8 mouse cellular contexts compared by ENCODE assay signal in the genomic region with DNA sequence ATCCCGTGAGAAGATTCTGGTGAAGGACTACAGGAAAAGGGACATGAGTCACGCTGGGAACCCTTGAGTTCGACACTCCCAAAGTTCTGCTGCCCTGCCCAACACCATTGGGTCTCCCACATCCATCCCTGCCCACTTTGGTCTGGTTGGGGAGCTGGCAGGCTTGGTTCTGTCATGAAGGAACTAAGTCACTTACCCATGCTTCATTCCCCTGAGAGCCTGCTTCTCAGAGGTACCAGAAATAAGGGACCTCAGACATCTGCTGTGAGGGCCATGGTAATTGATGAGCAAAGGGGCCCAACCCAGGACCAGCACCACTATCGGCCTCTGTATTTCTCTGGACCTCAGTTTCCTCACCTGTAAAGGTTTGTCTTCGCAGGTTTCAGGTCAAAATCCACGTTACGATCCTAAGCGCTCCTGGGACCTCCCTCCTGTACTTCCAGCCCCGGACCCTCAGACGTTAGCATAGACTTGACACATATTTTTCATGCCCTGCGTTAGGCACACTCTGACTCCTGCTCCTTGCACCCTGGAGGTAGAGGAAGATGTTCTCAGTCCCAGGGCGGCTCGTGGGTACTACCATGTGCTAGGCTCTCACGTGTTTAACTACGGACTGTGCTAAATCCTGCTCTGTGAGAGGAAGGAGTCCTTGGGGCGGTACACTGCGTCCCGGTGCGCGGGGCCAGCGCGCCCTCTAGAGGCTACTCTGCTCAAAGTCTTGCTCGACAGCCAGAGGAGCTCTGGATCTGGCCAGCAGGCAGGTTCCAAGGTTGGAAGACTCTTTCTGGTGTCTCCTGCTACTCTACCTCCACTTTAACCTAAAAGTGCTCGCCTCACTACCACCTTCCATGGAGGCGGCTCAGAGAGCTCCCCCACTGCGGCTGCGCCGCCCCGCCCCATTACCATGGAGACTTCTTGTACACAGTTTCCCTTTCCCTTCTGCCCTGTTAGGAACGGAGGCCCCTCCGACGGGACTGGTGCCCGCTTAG. TPM values are rescaled to one million over a fixed set of nuclear protein-coding genes. Genes with fewer than 3 reads are reported as not detected.
DNase-seq lines count a peak whose midpoint lies in the region; ATAC-seq and TF ChIP-seq lines count a peak whose summit lies in the region.

A gene (plus strand): TSS at position 91 of the 989 bp plus-strand sequence.

- H3K4me3 ChIP-seq in C2C12 (ENCODE audit: insufficient read depth, poor library complexity, severe bottlenecking) = no peak within 1 kb of the TSS
- peak within 1 kb of the TSS; percentile 20 for H3K4me3 ChIP-seq in embryonic fibroblast, embryonic 13.5 days (ENCODE audit: insufficient read depth, low read length)
- H3K4me3 ChIP-seq in heart, embryonic 11.5 days (ENCODE audit: low read depth, low read length) = peak within 1 kb of the TSS; percentile 47
- peak within 1 kb of the TSS; percentile 54 for H3K4me3 ChIP-seq in kidney, embryonic 15.5 days (replicated peaks)
- peak within 1 kb of the TSS; percentile 48 for H3K4me3 ChIP-seq in limb, embryonic 15.5 days
- H3K4me3 ChIP-seq in midbrain, postnatal 0 days (ENCODE audit: low read depth, low read length) = peak within 1 kb of the TSS; percentile 32

- H3K36me3 ChIP-seq in C2C12 (ENCODE audit: control insufficient read depth, insufficient read depth) = peaks cover 36% of the 10 kb centered on the region
- peaks cover 15% of the 10 kb centered on the region for H3K36me3 ChIP-seq in heart, embryonic 11.5 days (ENCODE audit: control insufficient read depth, insufficient read depth, low read length)
- H3K36me3 ChIP-seq in kidney, embryonic 15.5 days = peaks cover 32% of the 10 kb centered on the region
- H3K36me3 ChIP-seq in limb, embryonic 15.5 days = peaks cover 32% of the 10 kb centered on the region
- peaks cover 23% of the 10 kb centered on the region for H3K36me3 ChIP-seq in midbrain, postnatal 0 days (ENCODE audit: insufficient read depth, low read length)

- peaks cover 19% of the 10 kb centered on the region for H3K79me2 ChIP-seq in C2C12 (ENCODE audit: control insufficient read depth, insufficient read depth)

- H3K9ac ChIP-seq in heart, embryonic 11.5 days (ENCODE audit: low read depth, low read length) = peak within 1 kb of the TSS; percentile 69
- peak within 1 kb of the TSS; percentile 47 for H3K9ac ChIP-seq in kidney, embryonic 15.5 days
- peak within 1 kb of the TSS; percentile 37 for H3K9ac ChIP-seq in limb, embryonic 15.5 days
- no peak within 1 kb of the TSS for H3K9ac ChIP-seq in midbrain, postnatal 0 days (replicated peaks; ENCODE audit: low read length, poor library complexity, severe bottlenecking)

- H3K79me3 ChIP-seq in C2C12 (ENCODE audit: low read depth) = peaks cover 13% of the 10 kb centered on the region

- H3K9me3 ChIP-seq in heart, embryonic 11.5 days (replicated peaks; ENCODE audit: control insufficient read depth, low read length) = no peaks in the 10 kb centered on the region
- no peaks in the 10 kb centered on the region for H3K9me3 ChIP-seq in kidney, embryonic 15.5 days (replicated peaks)
- H3K9me3 ChIP-seq in limb, embryonic 15.5 days = no peaks in the 10 kb centered on the region
- no peaks in the 10 kb centered on the region for H3K9me3 ChIP-seq in midbrain, postnatal 0 days (ENCODE audit: low read length)

- peak; percentile 55 for TF ChIP-seq POLR2A in embryonic fibroblast, embryonic 13.5 days (IDR thresholded peaks at IDR 0.05; ENCODE audit: low read depth, low read length)

- H3K27ac ChIP-seq in embryonic fibroblast, embryonic 13.5 days (ENCODE audit: insufficient read depth, low read length) = no peak within 1 kb of the TSS
- H3K27ac ChIP-seq in heart, embryonic 11.5 days (ENCODE audit: low read depth, low read length) = peak within 1 kb of the TSS; percentile 62; the same call in 1 of the 2 replicates
- peak within 1 kb of the TSS; percentile 75 for H3K27ac ChIP-seq in kidney, embryonic 15.5 days
- H3K27ac ChIP-seq in limb, embryonic 15.5 days = 0 out of 2 replicates have a peak within 1 kb of the TSS, but pooled peaks have one; percentile 55
- H3K27ac ChIP-seq in midbrain, postnatal 0 days (ENCODE audit: low read depth, low read length) = no peak within 1 kb of the TSS

- peak; percentile 92 for TF ChIP-seq CTCF in C2C12 (IDR thresholded peaks at IDR 0.05; ENCODE audit: control insufficient read depth, insufficient read depth, insufficient read length)
- peak; percentile 81 for TF ChIP-seq CTCF in embryonic fibroblast, embryonic 13.5 days (IDR thresholded peaks at IDR 0.05; ENCODE audit: borderline replicate concordance, insufficient read depth, low read length)
- peak; percentile 94 for TF ChIP-seq CTCF in midbrain, postnatal 0 days (IDR thresholded peaks at IDR 0.05)

- DNase-seq in brain, adult 2 months (ENCODE audit: low read depth, low spot score) = peak; percentile 90
- DNase-seq in midbrain, postnatal 0 days (ENCODE audit: low spot score) = peak; percentile 90
- peak; percentile 90 to 91 for DNase-seq in spleen, postnatal 10 days (ENCODE audit: low spot score in 2 of 2)

- H3K4me1 ChIP-seq in embryonic fibroblast, embryonic 13.5 days (ENCODE audit: control insufficient read depth, insufficient read depth, low read length) = peaks cover 1% of the 10 kb centered on the region; the same call in 1 of the 2 replicates
- H3K4me1 ChIP-seq in heart, embryonic 11.5 days (ENCODE audit: control insufficient read depth, insufficient read depth, low read length) = peaks cover 13% of the 10 kb centered on the region; the same call in 1 of the 2 replicates
- peaks cover 22% of the 10 kb centered on the region for H3K4me1 ChIP-seq in kidney, embryonic 15.5 days
- peaks cover 17% of the 10 kb centered on the region for H3K4me1 ChIP-seq in limb, embryonic 15.5 days
- 0 out of 2 replicates have a peak, but pooled peaks cover 4% of the 10 kb centered on the region for H3K4me1 ChIP-seq in midbrain, postnatal 0 days (ENCODE audit: insufficient read depth, low read length)

- 12% methylated on average over 33 of the region's 33 CpGs for WGBS in heart, embryonic 11.5 days (ENCODE audit: insufficient replicate concordance)
- WGBS in kidney, embryonic 15.5 days = 15% methylated on average over 33 of the region's 33 CpGs
- 13% methylated on average over 33 of the region's 33 CpGs for WGBS in limb, embryonic 15.5 days
- WGBS in midbrain, postnatal 0 days = 16% methylated on average over 33 of the region's 33 CpGs

- ATAC-seq in heart, embryonic 11.5 days (replicated peaks; ENCODE audit: insufficient number of reproducible peaks, low FRiP score, low TSS enrichment) = peak; percentile 77
- peak; percentile 94 for ATAC-seq in kidney, embryonic 15.5 days (replicated peaks; ENCODE audit: low FRiP score)
- ATAC-seq in limb, embryonic 15.5 days (ENCODE audit: insufficient number of reproducible peaks, low FRiP score, low TSS enrichment, low read depth) = peak; percentile 87
- peak; percentile 85 for ATAC-seq in midbrain, postnatal 0 days (ENCODE audit: low FRiP score)

- H3K27me3 ChIP-seq in C2C12 (ENCODE audit: control insufficient read depth, insufficient read depth, insufficient read length) = no peaks in the 10 kb centered on the region
- no peaks in the 10 kb centered on the region for H3K27me3 ChIP-seq in heart, embryonic 11.5 days (ENCODE audit: control insufficient read depth, insufficient read depth, low read length)
- H3K27me3 ChIP-seq in kidney, embryonic 15.5 days = peaks cover 4% of the 10 kb centered on the region; the same call in 1 of the 2 replicates
- no peaks in the 10 kb centered on the region for H3K27me3 ChIP-seq in limb, embryonic 15.5 days
- no peaks in the 10 kb centered on the region for H3K27me3 ChIP-seq in midbrain, postnatal 0 days (ENCODE audit: insufficient read depth, low read length)

- H3ac ChIP-seq in C2C12 (ENCODE audit: control insufficient read depth, insufficient read length, low read depth) = peak within 1 kb of the TSS; percentile 46

- peak within 1 kb of the TSS; percentile 71 for H3K4me2 ChIP-seq in heart, embryonic 11.5 days
- H3K4me2 ChIP-seq in kidney, embryonic 15.5 days = peak within 1 kb of the TSS; percentile 66
- peak within 1 kb of the TSS; percentile 63 for H3K4me2 ChIP-seq in limb, embryonic 15.5 days
- peak within 1 kb of the TSS; percentile 49 for H3K4me2 ChIP-seq in midbrain, postnatal 0 days (ENCODE audit: low read depth, low read length, poor library complexity, severe bottlenecking)

TF ChIP-seq in C2C12, 6 proteins besides CTCF, POLR2A, EP300 and RAD21:
- TF ChIP-seq CEBPB (IDR thresholded peaks at IDR 0.05; ENCODE audit: low read depth) (no peak), MAX (IDR thresholded peaks at IDR 0.05) (peak; percentile 94), USF1 (IDR thresholded peaks at IDR 0.05; ENCODE audit: low read depth) (peak; percentile 31), MYOD1 (IDR thresholded peaks at IDR 0.05; ENCODE audit: control insufficient read depth, insufficient read length, low read depth) (no peak)

RNA-seq across cellular contexts. Expression of the gene that starts here (rescaled TPM):
- polyA plus RNA-seq in C2C12 (2012; fragmentation: generic; extraction: Trizol) = 0.61 TPM
- polyA plus RNA-seq in embryonic fibroblast, embryonic 13.5 days (2011; ENCODE audit: insufficient read length, low read depth, missing spikeins) = 0.26 and 0.67 TPM in 2 replicates
- polyA plus RNA-seq in heart, embryonic 11.5 days (2014; fragmentation: Nextera tagmentation; extraction: Ambion mirVana) = 0.65 and 1.3 TPM in 2 replicates
- 1.9 and 2.1 TPM in 2 replicates for polyA plus RNA-seq in kidney, embryonic 15.5 days (2015; fragmentation: Nextera tagmentation; extraction: Ambion mirVana)
- polyA plus RNA-seq in limb, embryonic 15.5 days (2015; fragmentation: Nextera tagmentation; extraction: Ambion mirVana) = 1.5 and 1.7 TPM in 2 replicates
- 0.71 and 3.4 TPM in 2 replicates for total RNA-seq in midbrain, postnatal 0 days (2014; rRNA removed)
- polyA plus RNA-seq in midbrain, postnatal 0 days (2015; fragmentation: Nextera tagmentation; extraction: Ambion mirVana) = 0.49 and 0.72 TPM in 2 replicates

Comparison
In these comparisons a context has a peak if more than half of its experiments do, and no peak if none do; other contexts are left out.
1. H3K27ac ChIP-seq: peak in heart, embryonic 11.5 days (single experiment), kidney, embryonic 15.5 days (single experiment) and limb, embryonic 15.5 days (single experiment); none in embryonic fibroblast, embryonic 13.5 days (single experiment) and midbrain, postnatal 0 days (single experiment).
2. Peak in every context shown above with its lines, with median percentiles within 50 percentile points of each other: CTCF ChIP-seq, DNase-seq, ATAC-seq and H3K4me2 ChIP-seq.